Mouse (Mus musculus) cerebral cortex, adult 2 months (tissue): ENCODE measurements around the gene Eif4e3.

Experiments used
- WGBS: fragments of 180-500 bp; shearing (Covaris S2); methylation state at CpG from one replicate; pipeline ENCODE4 v1.1.7; 2018; 5-methylcytosine and 5-hydroxymethylcytosine counted together

Gene Eif4e3

DNA sequence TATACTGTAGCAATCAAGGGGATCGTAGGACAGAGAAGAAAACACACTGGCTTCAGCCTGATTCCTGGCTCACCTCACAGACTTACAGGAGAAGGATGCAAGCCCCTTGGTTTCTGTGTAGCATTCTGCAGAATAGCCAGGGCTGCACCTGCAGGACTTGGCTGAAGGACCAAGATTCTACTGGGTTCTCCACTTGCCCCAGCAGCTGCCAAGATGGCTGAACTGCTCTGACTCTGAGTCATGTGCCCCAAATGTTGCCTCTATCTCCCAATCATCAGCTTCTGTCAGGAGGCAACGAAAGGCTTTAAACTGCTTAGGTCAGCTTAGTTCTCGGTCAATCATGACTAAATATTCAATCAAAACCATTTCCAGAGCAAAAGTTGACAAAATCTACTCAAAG, 42.0 kb downstream of the Eif4e3 start:
- WGBS, result 86% methylated on average over 3 of the region's 3 CpGs

DNA sequence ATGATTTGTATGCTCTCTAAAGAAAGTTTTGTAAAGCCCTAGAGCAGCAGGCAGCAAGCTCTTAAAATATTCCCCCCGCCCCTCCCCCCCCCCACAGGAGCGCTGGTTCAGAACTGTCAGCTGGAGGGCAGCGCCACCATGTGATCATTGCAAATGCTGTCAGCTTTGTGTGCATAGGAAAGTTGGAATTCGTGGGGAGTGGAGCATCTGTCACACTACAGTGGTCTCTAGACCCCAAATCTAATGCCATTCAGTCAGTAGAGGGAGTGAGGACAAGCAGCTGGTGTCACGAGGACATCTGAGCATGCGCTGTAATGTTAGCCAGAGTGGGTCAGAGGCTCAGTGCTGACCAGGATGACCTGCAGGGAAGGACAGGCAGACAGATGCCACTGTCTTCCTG, 42.9 kb downstream of the Eif4e3 start:
- WGBS, result 26% methylated on average over 6 of the region's 6 CpGs

DNA sequence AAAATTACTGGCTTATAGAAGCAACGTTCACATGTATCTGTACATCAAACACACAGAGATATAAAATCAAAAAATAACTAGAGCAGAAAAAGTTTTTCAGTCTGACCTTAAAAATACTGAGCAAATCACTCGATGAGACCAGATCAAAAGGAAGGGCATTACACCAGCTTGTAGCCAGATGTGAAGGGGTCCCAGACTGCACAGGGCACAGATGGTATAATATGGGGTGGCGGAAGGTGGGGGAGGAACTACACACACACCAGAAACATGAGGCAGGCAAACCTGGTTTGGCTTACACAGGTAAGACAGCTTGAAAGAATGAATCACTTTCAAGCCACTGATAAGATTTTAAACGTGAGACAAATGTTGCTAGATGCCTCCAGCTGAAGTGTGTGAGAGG, 45.4 kb downstream of the Eif4e3 start:
- 76% methylated on average over 4 of the region's 4 CpGs for WGBS

DNA sequence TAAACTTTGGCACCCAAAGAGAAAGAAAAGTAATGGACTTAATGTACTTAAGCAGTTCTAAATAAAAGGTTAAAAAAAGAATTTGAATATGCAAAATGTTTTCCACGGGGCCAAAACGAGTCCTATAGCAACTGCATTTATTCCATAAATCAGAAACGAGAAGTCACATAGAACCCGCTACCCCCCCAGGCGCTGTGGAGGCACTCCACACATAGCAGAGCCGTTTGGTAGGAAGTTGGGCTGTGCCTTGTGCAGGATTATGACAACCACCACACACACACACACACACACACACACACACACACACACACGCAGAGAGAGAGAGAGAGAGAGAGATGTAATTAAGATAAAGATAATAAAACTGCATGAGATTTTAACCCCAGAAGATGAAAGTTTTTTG, 46.1 kb downstream of the Eif4e3 start:
- WGBS, result 73% methylated on average over 7 of the region's 7 CpGs

- WGBS, result 80% methylated on average over 8 of the region's 8 CpGs
Observed at GRCm38 (mm10) chr6:99619964-99620363, 46.6 kb downstream of the Eif4e3 start.

DNA sequence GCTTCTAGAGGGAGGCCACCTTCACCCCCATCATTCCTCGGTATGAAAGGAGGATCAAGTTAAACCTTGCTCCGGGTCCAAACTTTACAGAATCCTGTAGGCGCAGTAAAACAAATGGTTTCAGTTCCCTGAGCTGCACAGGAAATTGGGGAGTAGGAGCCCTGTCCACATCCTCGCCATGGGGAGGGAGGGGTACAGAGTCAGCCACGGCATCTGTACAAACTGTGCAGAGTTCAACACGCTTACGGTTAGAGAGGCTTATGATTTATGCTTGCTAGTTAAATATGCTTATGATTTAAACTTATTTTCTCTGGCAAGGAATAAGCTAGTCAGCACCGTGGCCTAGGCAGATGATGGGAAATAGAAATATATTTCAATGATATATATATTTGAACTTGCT, 47.1 kb downstream of the Eif4e3 start:
- 74% methylated on average over 8 of the region's 8 CpGs for WGBS

- 58% methylated on average over 7 of the region's 7 CpGs for WGBS
Observed at GRCm38 (mm10) chr6:99617867-99618266, 48.7 kb downstream of the Eif4e3 start.

DNA sequence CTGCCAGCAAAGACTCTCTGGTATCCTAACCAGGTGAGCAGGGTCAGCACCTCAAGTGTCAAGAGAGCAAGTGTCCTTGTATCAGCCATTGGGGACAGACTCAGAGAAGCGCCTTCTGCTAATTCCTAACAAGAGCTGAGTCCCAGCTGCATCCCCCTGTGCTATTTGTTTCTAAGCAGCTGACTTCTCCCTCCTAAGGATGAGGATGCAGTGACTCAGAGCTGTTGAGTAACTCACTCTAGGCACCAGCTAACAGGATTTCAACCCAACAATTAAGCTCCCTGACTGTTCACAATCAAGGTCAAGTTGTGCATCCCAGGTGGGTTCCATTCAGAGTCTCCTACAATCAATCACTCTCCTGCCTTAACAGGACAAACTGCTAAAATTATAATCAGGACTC, 49.2 kb downstream of the Eif4e3 start:
- WGBS, result 70% methylated on average over 1 of the region's 1 CpGs

DNA sequence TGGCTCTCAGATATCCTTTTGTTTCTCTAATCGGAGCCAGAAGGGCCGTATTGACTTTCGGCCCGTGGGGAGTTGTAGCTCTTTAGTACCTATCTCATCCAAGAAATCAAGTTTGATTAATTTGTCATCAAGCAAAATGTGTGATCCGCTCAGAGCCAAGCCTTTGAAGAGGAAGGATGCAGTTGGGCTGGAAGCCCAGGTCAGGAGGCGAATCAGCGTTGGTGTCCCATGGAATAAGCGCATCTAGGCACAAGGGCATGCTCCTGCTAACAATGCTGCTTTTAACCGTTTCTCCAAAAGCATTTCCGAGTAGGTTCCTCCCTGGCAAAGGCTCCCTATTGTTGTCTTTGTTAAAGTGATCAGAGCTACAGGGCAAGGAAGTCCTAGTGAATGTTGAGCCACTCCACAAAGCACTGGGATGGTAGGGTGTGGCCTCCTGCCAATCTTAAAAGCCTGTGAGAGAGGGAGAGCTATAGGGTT, 51.3 kb downstream of the Eif4e3 start:
- WGBS, result 49% methylated on average over 10 of the region's 10 CpGs

DNA sequence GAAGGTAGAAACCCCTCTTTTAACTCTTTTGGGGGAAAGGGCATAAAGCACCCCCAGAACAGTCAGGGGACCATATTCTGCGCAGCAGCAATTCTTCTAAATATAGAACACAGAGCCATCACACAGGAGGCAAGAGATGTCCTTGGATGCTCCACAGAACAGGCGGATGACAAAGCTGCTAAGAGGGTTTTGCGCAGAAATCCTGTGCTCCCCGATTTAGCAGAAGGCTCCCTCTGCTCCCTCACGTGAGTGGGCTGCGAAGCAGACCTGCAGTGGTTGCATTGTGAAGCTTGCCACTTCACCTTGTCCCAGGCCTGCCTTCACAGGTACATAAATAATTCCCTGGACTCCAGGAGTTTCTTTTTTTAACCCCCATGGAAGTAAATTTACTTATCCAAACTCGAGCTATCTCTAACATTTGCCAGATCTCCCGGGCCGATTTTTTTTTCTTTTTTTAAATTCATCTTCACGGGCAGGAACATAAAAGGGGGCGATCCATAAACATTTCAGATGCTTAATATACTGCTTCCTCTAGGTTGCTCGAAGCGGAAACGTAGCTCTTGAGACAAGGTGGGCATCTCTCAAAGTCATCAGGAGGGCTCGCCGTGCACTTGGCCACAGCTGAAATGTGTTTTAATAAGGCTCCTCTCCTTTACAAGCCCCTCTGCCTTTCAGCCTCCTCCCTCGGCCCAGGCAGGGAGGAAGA, 51.9 kb downstream of the Eif4e3 start:
- WGBS, result 42% methylated on average over 17 of the region's 17 CpGs

DNA sequence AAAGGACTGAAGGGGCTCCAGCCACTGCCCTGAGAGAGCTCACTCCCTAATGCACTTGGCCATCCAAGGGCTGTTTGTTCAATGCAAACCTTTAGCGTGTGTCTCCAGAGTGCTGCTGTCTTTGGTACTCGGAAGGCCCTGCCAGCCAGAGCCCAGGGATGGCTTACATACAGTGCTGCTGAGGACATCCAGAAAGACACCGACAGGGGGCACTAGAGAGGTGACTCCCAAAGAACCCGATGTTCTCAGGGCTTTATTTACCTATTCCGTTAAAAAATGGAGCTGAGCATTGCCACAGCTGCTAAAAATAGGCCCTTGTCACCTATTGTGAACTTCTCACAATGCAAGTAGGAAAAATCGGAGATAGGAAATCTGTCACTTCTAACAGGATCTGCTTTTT, 54.7 kb downstream of the Eif4e3 start:
- WGBS, result 56% methylated on average over 6 of the region's 6 CpGs

DNA sequence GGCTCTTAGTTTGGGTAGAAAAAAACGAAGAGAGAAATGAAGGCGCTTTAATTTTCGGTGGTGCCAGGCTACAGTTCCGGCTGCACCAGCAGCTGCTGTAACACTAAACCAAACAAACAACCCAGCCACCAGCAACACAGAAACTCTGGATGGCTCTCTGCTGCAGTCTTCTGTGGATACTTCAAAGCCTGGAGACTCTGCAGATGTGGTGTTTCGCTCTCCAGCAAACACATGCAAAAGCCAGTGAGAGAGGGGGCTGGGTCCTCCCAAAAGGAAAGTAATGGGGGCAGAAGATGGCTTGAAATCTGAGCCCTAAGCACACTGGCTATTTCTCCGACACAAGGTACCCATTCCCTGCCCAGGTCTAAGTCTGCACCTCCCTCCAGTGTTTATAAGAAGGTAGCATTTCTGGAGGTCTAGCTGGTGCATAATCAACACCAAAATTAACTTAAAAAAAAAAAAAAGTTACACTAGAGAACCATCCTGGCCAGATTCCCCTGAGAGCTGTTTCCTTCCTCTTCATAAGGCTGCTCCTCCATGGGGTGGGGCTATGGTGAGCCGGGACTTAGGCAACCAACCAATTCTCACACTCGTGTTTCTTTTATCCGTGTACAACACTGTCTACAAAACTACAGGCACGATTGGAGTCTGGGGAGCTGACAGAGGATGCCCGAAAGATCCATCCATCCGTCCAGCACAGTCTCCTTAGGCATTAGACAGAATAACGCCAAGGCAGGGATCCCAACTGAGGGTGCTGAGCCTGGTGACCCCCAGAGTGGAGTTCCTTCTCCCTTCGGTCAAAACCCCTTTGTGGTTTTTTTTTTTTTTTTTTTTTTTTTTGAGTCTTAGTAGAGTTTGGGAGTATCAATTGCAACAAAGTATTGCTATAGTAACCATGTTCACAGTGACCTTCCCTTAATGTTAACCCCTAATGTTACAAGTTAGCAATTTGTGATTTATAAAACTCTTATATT, 55.8 kb downstream of the Eif4e3 start:
- WGBS, result 42% methylated on average over 14 of the region's 14 CpGs

- WGBS, result 75% methylated on average over 7 of the region's 7 CpGs
Observed at GRCm38 (mm10) chr6:99606079-99606478, 60.5 kb downstream of the Eif4e3 start.

DNA sequence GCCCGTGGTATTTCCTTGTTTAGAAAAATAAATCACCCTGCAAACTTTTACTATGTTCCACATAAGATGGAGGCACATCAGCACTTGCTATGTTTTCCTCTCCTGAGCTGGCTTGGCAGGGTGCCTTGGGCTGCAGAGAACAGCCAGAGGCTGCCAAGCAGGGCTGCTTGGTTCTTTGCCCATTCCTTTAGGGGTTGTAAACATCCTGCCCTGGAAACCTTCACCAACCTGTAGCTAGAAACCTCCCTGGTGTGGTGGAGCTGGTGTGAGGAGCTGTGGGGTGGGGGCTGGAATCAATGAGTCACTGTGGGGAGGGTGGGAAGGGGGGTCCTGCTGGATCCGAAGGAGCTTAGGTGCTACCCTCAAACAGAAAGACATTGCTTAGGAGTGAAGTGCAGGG, 61.8 kb downstream of the Eif4e3 start:
- WGBS, result 36% methylated on average over 2 of the region's 2 CpGs

DNA sequence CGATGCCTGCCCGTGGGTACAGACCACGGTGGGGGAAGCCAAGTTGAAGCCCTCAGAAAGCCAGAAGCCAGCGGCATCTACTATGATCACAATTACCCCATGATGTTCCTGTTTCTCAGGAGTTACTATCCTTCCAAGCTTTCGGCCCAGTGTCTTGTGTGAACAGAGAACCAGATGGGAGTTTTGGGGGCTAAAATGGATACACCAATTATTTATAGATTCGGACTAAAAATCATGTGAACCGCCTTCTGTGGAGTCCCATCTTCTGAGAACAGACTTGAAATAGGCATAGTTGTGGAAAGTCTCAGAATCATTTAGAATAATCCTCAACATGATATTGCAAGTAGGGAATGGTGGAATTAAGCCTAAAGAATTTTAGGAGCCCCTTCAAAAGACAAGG, 64.1 kb downstream of the Eif4e3 start:
- WGBS, result 46% methylated on average over 7 of the region's 7 CpGs

DNA sequence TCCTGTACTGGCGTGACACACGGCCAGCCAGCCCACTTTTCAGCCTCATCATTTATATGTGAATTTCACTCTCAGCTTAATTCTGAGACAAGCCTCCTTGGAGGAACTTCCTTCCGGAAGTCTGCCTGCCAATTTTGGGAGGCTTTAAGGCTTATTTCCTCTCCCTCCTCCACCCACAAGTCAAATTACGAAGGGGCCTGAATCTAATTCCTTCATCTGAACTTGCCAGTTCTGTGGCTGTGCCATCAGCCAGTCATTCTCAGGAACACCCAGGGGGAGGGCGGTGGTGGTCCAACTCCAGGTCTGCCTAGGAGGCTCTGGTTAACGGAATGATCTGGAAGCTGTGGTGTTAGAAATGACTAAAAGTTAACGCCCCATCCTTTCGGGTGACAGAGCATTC, 65.7 kb downstream of the Eif4e3 start:
- 36% methylated on average over 8 of the region's 8 CpGs for WGBS

DNA sequence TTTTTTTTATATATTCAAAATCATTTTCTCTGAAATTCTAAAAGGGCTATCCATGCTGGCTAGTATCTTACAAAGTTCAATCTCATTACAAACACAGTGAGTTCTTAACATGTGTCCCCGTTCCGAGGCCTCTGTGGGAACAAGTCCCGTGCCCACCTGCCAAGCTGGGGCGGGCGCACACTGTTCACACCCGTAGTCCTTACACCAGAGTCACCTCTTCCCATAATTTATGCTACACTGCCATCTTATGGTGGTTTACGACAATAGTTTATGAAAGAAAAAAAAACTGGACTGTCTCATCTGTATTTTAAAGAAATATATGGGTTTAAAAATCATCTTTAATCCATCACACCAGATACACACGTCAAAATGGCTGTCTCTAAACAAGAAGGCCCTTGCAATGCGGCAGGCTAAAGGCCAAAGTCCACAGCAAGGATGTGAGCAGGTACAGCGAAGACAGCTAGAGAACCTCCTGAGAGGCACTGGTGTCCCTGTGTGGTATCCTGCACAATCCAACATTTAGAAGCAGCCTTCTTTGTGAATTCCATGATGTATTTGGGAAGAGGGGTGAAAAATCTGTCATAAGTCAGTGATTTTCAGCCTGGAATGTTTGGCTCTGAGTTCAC, 66.3 kb downstream of the Eif4e3 start:
- WGBS, result 15% methylated on average over 10 of the region's 10 CpGs

DNA sequence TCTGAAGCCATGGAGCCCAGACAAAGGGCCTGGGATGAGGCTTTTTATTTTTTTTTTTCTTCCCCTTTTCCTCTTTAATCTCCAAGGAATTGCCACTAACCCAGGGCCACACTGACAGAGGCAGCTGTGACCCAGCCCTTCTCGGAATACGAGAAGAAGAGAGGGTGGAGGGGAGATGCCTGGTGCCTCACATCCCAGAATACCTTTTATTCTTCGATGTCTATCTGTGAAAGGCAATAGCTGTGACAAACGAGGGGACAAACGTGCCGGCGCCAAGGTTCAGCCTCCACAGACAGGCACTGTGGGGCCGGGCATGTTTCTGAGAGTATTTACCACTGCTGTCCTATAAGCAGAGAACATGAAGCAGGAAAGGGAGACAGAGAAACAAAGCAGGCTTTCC, 66.9 kb downstream of the Eif4e3 start:
- WGBS, result 13% methylated on average over 8 of the region's 8 CpGs

DNA sequence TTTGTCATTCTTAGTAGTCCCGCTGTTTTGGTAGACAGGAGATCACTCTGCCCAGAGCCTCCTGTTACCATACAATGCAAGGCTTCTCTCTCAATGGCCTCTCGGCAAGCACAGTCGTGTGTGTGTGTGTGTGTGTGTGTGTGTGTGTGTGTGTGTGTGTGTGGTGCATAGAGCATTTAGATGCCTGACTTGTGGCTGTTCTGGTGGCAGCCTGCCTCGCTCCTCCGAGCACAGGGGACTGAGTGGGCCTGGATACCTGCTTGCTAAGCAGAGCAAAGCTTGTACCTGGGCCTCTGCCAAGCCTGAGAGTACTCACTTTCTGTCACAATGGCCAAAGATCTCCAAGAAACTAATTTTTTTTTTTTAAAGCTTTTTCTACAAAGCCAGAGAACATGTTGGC, 67.3 kb downstream of the Eif4e3 start:
- WGBS, result 46% methylated on average over 5 of the region's 5 CpGs

DNA sequence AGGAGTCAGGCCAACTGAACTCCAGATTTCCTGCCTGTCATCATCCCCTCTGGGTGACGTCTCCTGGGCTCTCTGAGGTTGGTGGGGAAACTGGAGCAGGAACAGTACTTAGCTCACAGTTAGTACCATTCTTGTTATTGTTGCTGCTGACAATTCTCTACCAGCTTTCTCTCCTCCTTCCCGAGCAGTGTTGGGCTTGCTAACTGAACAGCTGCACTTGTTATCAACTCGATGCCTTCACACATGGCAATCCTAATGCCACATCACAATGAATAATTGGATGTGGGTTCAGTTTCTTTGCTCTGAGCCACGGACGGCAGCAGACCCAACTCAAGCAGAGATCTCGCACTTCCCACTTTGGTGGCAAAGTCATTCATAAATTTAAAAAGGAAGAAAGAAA, 89.5 kb downstream of the Eif4e3 start:
- WGBS, result 53% methylated on average over 6 of the region's 6 CpGs

DNA sequence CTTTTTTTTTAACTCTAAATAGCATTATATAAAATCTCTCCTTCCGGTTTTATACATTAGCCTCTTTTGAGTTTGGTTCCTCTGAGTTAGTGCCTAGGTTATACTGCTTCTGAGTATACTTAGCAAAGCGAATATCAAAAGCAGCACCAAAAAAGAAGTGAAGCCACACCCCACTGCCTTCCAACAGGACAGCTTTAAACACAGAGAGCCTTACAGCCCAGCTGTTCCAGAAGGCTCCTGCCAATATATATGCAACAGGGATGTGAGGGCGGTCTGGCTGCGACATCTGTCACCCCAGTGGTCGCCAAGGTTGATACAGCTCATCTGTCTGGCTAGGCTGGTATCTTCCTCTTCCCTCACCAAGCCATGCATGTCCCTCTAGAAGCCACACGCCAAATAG, 90.9 kb downstream of the Eif4e3 start:
- 60% methylated on average over 6 of the region's 6 CpGs for WGBS
